Comparison of ENCODE assay signal across 10 mouse cellular contexts in genomic region chr16:41771427-41772125, GRCm38 (mm10).
DNase-seq lines count a peak whose midpoint lies in the region; ATAC-seq and TF ChIP-seq lines count a peak whose summit lies in the region.
"Had no signal": no experiment of that assay in that cellular context is flagged by ENCODE, and none has a peak within 500 bp of the region (broad histone marks: within the 10 kb centered on the region; RNA-seq: fewer than 3 reads in every experiment).

No protein-coding gene starts in this region.

- no peak overlapping the region for H3K9ac ChIP-seq in forebrain, postnatal 0 days
- no peak overlapping the region for H3K9ac ChIP-seq in midbrain, embryonic 16.5 days (ENCODE audit: low read depth, low read length)
- H3K9ac ChIP-seq: embryonic facial prominence, embryonic 12.5 days had no signal

- H3K27ac ChIP-seq in cerebellum, adult 2 months (ENCODE audit: insufficient read depth, low read length) = peak overlapping the region; percentile 3; the same call in 1 of the 2 replicates
- H3K27ac ChIP-seq in forebrain, postnatal 0 days (ENCODE audit: low read depth, low read length) = peak overlapping the region; percentile 22
- H3K27ac ChIP-seq in midbrain, embryonic 16.5 days (ENCODE audit: low read length) = peak overlapping the region; percentile 50; the same call in 1 of the 2 replicates
- H3K27ac ChIP-seq: embryonic facial prominence, embryonic 12.5 days had no signal

- TF ChIP-seq POLR2A in cerebellum, adult 2 months (IDR thresholded peaks at IDR 0.05; ENCODE audit: borderline replicate concordance, insufficient read depth, low read length) = no peak

- TF ChIP-seq CTCF in cerebellum, adult 2 months (IDR thresholded peaks at IDR 0.05; ENCODE audit: borderline replicate concordance, insufficient read depth, low read depth, low read length) = no peak
- 0 out of 2 replicates have a peak, but pooled peaks have one; percentile 2 for TF ChIP-seq CTCF in forebrain, postnatal 0 days (IDR thresholded peaks at IDR 0.05; ENCODE audit: low read depth)

- no peaks in the 10 kb centered on the region for H3K36me3 ChIP-seq in forebrain, postnatal 0 days (ENCODE audit: insufficient read depth)
- no peaks in the 10 kb centered on the region for H3K36me3 ChIP-seq in midbrain, embryonic 16.5 days (ENCODE audit: control insufficient read depth, insufficient read depth, low read length)
- H3K36me3 ChIP-seq: embryonic facial prominence, embryonic 12.5 days had no signal

- H3K4me3 ChIP-seq in cerebellum, adult 2 months (replicated peaks; ENCODE audit: insufficient read depth, low read depth, low read length) = no peak overlapping the region
- no peak overlapping the region for H3K4me3 ChIP-seq in forebrain, postnatal 0 days (ENCODE audit: low read depth, low read length)
- H3K4me3 ChIP-seq in midbrain, embryonic 16.5 days (ENCODE audit: low read depth, low read length) = no peak overlapping the region
- H3K4me3 ChIP-seq: embryonic facial prominence, embryonic 12.5 days had no signal

- no peak overlapping the region for H3K4me2 ChIP-seq in forebrain, postnatal 0 days (ENCODE audit: low read depth)
- H3K4me2 ChIP-seq in midbrain, embryonic 16.5 days (ENCODE audit: low read length) = no peak overlapping the region
- H3K4me2 ChIP-seq: embryonic facial prominence, embryonic 12.5 days; heart, embryonic 11.5 days had no signal

- H3K4me1 ChIP-seq in cerebellum, adult 2 months (ENCODE audit: control insufficient read depth, insufficient read depth, low read length) = peaks cover 11% of the 10 kb centered on the region
- no peaks in the 10 kb centered on the region for H3K4me1 ChIP-seq in forebrain, postnatal 0 days (ENCODE audit: insufficient read depth)
- 0 out of 2 replicates have a peak, but pooled peaks cover 2% of the 10 kb centered on the region for H3K4me1 ChIP-seq in midbrain, embryonic 16.5 days (ENCODE audit: control insufficient read depth, insufficient read depth, low read length)
- H3K4me1 ChIP-seq: embryonic facial prominence, embryonic 12.5 days had no signal

- no peaks in the 10 kb centered on the region; the same call in 1 of the 2 replicates for H3K27me3 ChIP-seq in cerebellum, adult 2 months (ENCODE audit: control insufficient read depth, insufficient read depth, low read length)
- H3K27me3 ChIP-seq in forebrain, postnatal 0 days (ENCODE audit: insufficient read depth, low read length) = no peaks in the 10 kb centered on the region
- H3K27me3 ChIP-seq in midbrain, embryonic 16.5 days (ENCODE audit: control insufficient read depth, insufficient read depth, low read depth, low read length) = no peaks in the 10 kb centered on the region
- H3K27me3 ChIP-seq: embryonic facial prominence, embryonic 12.5 days had no signal

- DNase-seq in cerebellum, adult 2 months = peak in 1 of 2 experiments; percentile 43
- no peak for DNase-seq in cerebellum, adult 11 months
- peak; percentile 19 to 31 for DNase-seq in left cerebral cortex, postnatal 14 days (ENCODE audit: low spot score in 2 of 2)
- no peak for DNase-seq in left cerebral cortex, adult 9 months (ENCODE audit: low spot score in 2 of 2)
- peak; percentile 46 for DNase-seq in forebrain, postnatal 0 days
- DNase-seq in spleen, postnatal 4 days (ENCODE audit: low spot score in 2 of 2) = no peak
- no peak for DNase-seq in c-Kit-positive CD71-positive TER-119-positive erythroid progenitor cells, embryonic 14.5 days (ENCODE audit: low spot score)

- intact Hi-C loops in left cerebral cortex, postnatal 14 days (cut with DNase I) = no loop called here

- WGBS in cerebellum, adult 2 months = 61% methylated on average over 4 of the region's 4 CpGs
- WGBS in forebrain, postnatal 0 days = 45% methylated on average over 4 of the region's 4 CpGs
- WGBS in midbrain, embryonic 16.5 days = 68% methylated on average over 4 of the region's 4 CpGs

- ATAC-seq in forebrain, postnatal 0 days = peak; percentile 94
- peak; percentile 82 for ATAC-seq in midbrain, embryonic 16.5 days

- H3K9me3 ChIP-seq in forebrain, postnatal 0 days (ENCODE audit: low read length) = no peaks in the 10 kb centered on the region
- H3K9me3 ChIP-seq in midbrain, embryonic 16.5 days (replicated peaks; ENCODE audit: control insufficient read depth, low read length, poor library complexity, severe bottlenecking) = no peaks in the 10 kb centered on the region
- H3K9me3 ChIP-seq: embryonic facial prominence, embryonic 12.5 days had no signal

Comparison
In these comparisons a context has a peak if more than half of its experiments do, and no peak if none do; other contexts are left out.
1. DNase-seq: peak in left cerebral cortex, postnatal 14 days (2 of 2) and forebrain, postnatal 0 days (single experiment); none in cerebellum, adult 11 months (single experiment), left cerebral cortex, adult 9 months (0 of 2), spleen, postnatal 4 days (0 of 2) and c-Kit-positive CD71-positive TER-119-positive erythroid progenitor cells, embryonic 14.5 days (single experiment).
2. Peak in every context shown above with its lines, with median percentiles within 50 percentile points of each other: H3K27ac ChIP-seq.